Mouse (Mus musculus) brown adipose tissue, adult 24 weeks (tissue): ENCODE data around the gene Vipr2. TPM values are rescaled to one million over a fixed set of nuclear protein-coding genes. Genes with fewer than 3 reads are reported as not detected.

Experiments used
- H3K27ac ChIP-seq: fragments of 200-500 bp; replicated peaks from 2 replicates; pipeline ENCODE4 v1.5.1; 2012; ENCODE audit warnings: low read depth, mild to moderate bottlenecking, low read length
- H3K4me1 ChIP-seq: fragments of 200-500 bp; 2 replicates; pipeline ENCODE4 v1.6.1; 2012; ENCODE audit warnings: low read length, mixed read lengths; ENCODE audit not compliant: control insufficient read depth, insufficient read depth, insufficient read length
- H3K4me3 ChIP-seq: fragments of 200-500 bp; 2 replicates; pipeline ENCODE4 v1.5.1; 2012; ENCODE audit warnings: low read depth, mild to moderate bottlenecking, low read length, moderate library complexity; ENCODE audit not compliant: insufficient read depth
- polyA plus RNA-seq: library from polyadenylated mRNA; stranded (reverse); fragments of >200 nt; gene quantifications from 2 replicates; pipeline ENCODE4 v1.2.4, GENCODE M21; 2012; ENCODE audit not compliant: missing spikeins, insufficient read depth, insufficient read length

Vipr2 gene
- polyA plus RNA-seq, 1 experiment = 1.8 TPM

GRCm38 (mm10) chr12:116119001-116119400, 41.5 kb downstream of the Vipr2 start:
- no peak overlapping the region for H3K27ac ChIP-seq
- H3K4me3 ChIP-seq = no peak overlapping the region
- H3K4me1 ChIP-seq = no peaks in the 10 kb centered on the region

- Histone ChIP-seq H3K4me3 (no peak overlapping the region), H3K4me1 (no peaks in the 10 kb centered on the region), H3K27ac (no peak overlapping the region)
These were observed 46.3 kb downstream of the Vipr2 start for GRCm38 (mm10) chr12:116123786-116124185.

GRCm38 (mm10) chr12:116130936-116131335, 53.4 kb downstream of the Vipr2 start:
- H3K4me3 ChIP-seq = no peak overlapping the region
- H3K4me1 ChIP-seq = no peaks in the 10 kb centered on the region
- H3K27ac ChIP-seq = no peak overlapping the region

GRCm38 (mm10) chr12:116132909-116133308, 55.4 kb downstream of the Vipr2 start:
- Histone ChIP-seq H3K4me1 (no peaks in the 10 kb centered on the region), H3K4me3 (no peak overlapping the region), H3K27ac (no peak overlapping the region)

GRCm38 (mm10) chr12:116135906-116136305, 58.4 kb downstream of the Vipr2 start:
- Histone ChIP-seq H3K4me3 (no peak overlapping the region), H3K27ac (no peak overlapping the region), H3K4me1 (no peaks in the 10 kb centered on the region; the same call in 1 of the 2 replicates)

GRCm38 (mm10) chr12:116138322-116139205, 61.0 kb downstream of the Vipr2 start:
- Histone ChIP-seq H3K4me3 (no peak overlapping the region), H3K27ac (no peak overlapping the region), H3K4me1 (no peaks in the 10 kb centered on the region; the same call in 1 of the 2 replicates)

- no peaks in the 10 kb centered on the region; the same call in 1 of the 2 replicates for H3K4me1 ChIP-seq
- H3K4me3 ChIP-seq = no peak overlapping the region
- H3K27ac ChIP-seq = no peak overlapping the region
These were observed 63.1 kb downstream of the Vipr2 start for GRCm38 (mm10) chr12:116140605-116141004.

- Histone ChIP-seq H3K4me1 (no peaks in the 10 kb centered on the region; the same call in 1 of the 2 replicates), H3K27ac (no peak overlapping the region), H3K4me3 (no peak overlapping the region)
These were observed 64.3 kb downstream of the Vipr2 start for GRCm38 (mm10) chr12:116141816-116142215.

- no peak overlapping the region for H3K4me3 ChIP-seq
- H3K4me1 ChIP-seq = no peaks in the 10 kb centered on the region; the same call in 1 of the 2 replicates
- H3K27ac ChIP-seq = no peak overlapping the region
These were observed 64.9 kb downstream of the Vipr2 start for GRCm38 (mm10) chr12:116142464-116142863.

- Histone ChIP-seq H3K4me3 (no peak overlapping the region), H3K4me1 (no peaks in the 10 kb centered on the region), H3K27ac (no peak overlapping the region)
These were observed 67.7 kb downstream of the Vipr2 start for GRCm38 (mm10) chr12:116145246-116145645.

- Histone ChIP-seq H3K4me3 (no peak overlapping the region), H3K4me1 (no peaks in the 10 kb centered on the region), H3K27ac (no peak overlapping the region)
These were observed 68.2 kb downstream of the Vipr2 start for GRCm38 (mm10) chr12:116145686-116146085.

- Histone ChIP-seq H3K4me3 (no peak overlapping the region), H3K4me1 (no peaks in the 10 kb centered on the region), H3K27ac (no peak overlapping the region)
These were observed 69.6 kb downstream of the Vipr2 start for GRCm38 (mm10) chr12:116146996-116147634.

- H3K4me1 ChIP-seq = no peaks in the 10 kb centered on the region
- no peak overlapping the region for H3K4me3 ChIP-seq
- H3K27ac ChIP-seq = no peak overlapping the region
These were observed 75.4 kb downstream of the Vipr2 start for GRCm38 (mm10) chr12:116152866-116153428.

GRCm38 (mm10) chr12:116156792-116157532, 79.4 kb downstream of the Vipr2 start:
- Histone ChIP-seq H3K4me1 (no peaks in the 10 kb centered on the region), H3K4me3 (no peak overlapping the region), H3K27ac (no peak overlapping the region)

- no peak overlapping the region for H3K27ac ChIP-seq
- H3K4me1 ChIP-seq = no peaks in the 10 kb centered on the region
- H3K4me3 ChIP-seq = no peak overlapping the region
These were observed 81.7 kb downstream of the Vipr2 start for GRCm38 (mm10) chr12:116159223-116159622.
